Mouse (Mus musculus): ENCODE data around the gene Slc9a6. TPM values are rescaled to one million over a fixed set of nuclear protein-coding genes. Genes with fewer than 3 reads are reported as not detected.

Gene Slc9a6
- total RNA-seq, 4 experiments from 2014 or later: 23.4 to 28.6 (median 26.0) TPM

Small RNAs within 50 kb of the gene (microRNA-seq; reads per million reads assigned to microRNA genes)
- gene Mir5116: 2.5 reads per million

Other genes with a start within 250 kb of the Slc9a6 start
- gene Smim10l2a, start 235.2 kb upstream of the Slc9a6 start, total RNA-seq (2022): under 1 TPM in 3 of 4 experiments, not detected in 1; 0.16 to 0.35 (median 0.26) TPM
- gene Gm2174, start 161.8 kb upstream of the Slc9a6 start, total RNA-seq (2022): 1 to 10 TPM in 2 of 4 experiments, not detected in 2; 1.9 to 2.8 TPM
- 1 to 10 TPM; 3.8 to 6.9 (median 4.5) TPM for gene Ints6l, start 154.9 kb upstream of the Slc9a6 start, total RNA-seq (2022)
- gene Gm10477, start 85.0 kb upstream of the Slc9a6 start, total RNA-seq (2022): not detected
- not detected for gene Gm648, start 60.2 kb upstream of the Slc9a6 start, total RNA-seq (2022)
- gene Mmgt1, start 11.7 kb upstream of the Slc9a6 start, total RNA-seq (2022): 10 to 100 TPM; 28.5 to 33.9 (median 30.6) TPM
- gene Fhl1, start 122.0 kb downstream of the Slc9a6 start, total RNA-seq (2022): 100 to 1,000 TPM; 107 to 153 (median 139) TPM
- gene Map7d3, start 212.6 kb downstream of the Slc9a6 start, total RNA-seq (2022): under 1 TPM; 0.20 to 0.52 (median 0.38) TPM